Mouse (Mus musculus): ENCODE results near the gene Rpl10a. TPM values are rescaled to one million over a fixed set of nuclear protein-coding genes. Genes with fewer than 3 reads are reported as not detected.
A peak's percentile ranks its signal among the peaks of the same experiment; 100 is the strongest.

Gene Rpl10a
- total and polyA plus RNA-seq, 3 experiments = 2,044 to 2,803 TPM; not detected in 1

GRCm38 (mm10) chr17:28371941-28372340, 43.7 kb downstream of the Rpl10a start:
- H3K27ac ChIP-seq (ENCODE audit: control insufficient read depth, low read depth, low read length) = no peak overlapping the region
- no peak overlapping the region for H3K4me3 ChIP-seq (ENCODE audit: control insufficient read depth in 1 of 2, insufficient read depth in 1 of 2, low read depth in 2 of 2, low read length in 2 of 2)
- TF ChIP-seq ETS1 (IDR thresholded peaks at IDR 0.05; ENCODE audit: low read depth, low read length) = no peak
- no peak for TF ChIP-seq HCFC1 (IDR thresholded peaks at IDR 0.05; ENCODE audit: low read depth, low read length)
- TF ChIP-seq MYB (IDR thresholded peaks at IDR 0.05; ENCODE audit: low read depth, low read length) = no peak
- TF ChIP-seq JUND (IDR thresholded peaks at IDR 0.05; ENCODE audit: low read depth, low read length) = no peak
- no peak for TF ChIP-seq ZMIZ1 (IDR thresholded peaks at IDR 0.05; ENCODE audit: low read depth, low read length)
- TF ChIP-seq USF2 (IDR thresholded peaks at IDR 0.05; ENCODE audit: borderline replicate concordance in 1 of 2, insufficient read depth in 1 of 2, low read depth in 1 of 2, low read length in 2 of 2) = no peak
- TF ChIP-seq RAD21 (IDR thresholded peaks at IDR 0.05; ENCODE audit: low read depth, low read length) = no peak
- no peak for TF ChIP-seq ZNF384 (IDR thresholded peaks at IDR 0.05; ENCODE audit: low read depth, low read length)
- no peak for TF ChIP-seq ELF1 (IDR thresholded peaks at IDR 0.05; ENCODE audit: low read depth, low read length)
- no peak for TF ChIP-seq BHLHE40 (IDR thresholded peaks at IDR 0.05; ENCODE audit: borderline replicate concordance, low read depth, low read length)
- TF ChIP-seq TBP (IDR thresholded peaks at IDR 0.05; ENCODE audit: low read depth, low read length) = no peak
- no peak for TF ChIP-seq MAFK (IDR thresholded peaks at IDR 0.05; ENCODE audit: borderline replicate concordance, low read depth, low read length)
- no peak for TF ChIP-seq TCF12 (IDR thresholded peaks at IDR 0.05; ENCODE audit: low read depth, low read length)
- no peak for TF ChIP-seq MYC (IDR thresholded peaks at IDR 0.05; ENCODE audit: low read depth, low read length)
- no peak for TF ChIP-seq E2F4 (IDR thresholded peaks at IDR 0.05; ENCODE audit: borderline replicate concordance, low read depth, low read length)
- no peak for TF ChIP-seq POLR2AphosphoS2 (IDR thresholded peaks at IDR 0.05; ENCODE audit: low read length)
- TF ChIP-seq MAX (IDR thresholded peaks at IDR 0.05; ENCODE audit: low read length) = no peak
- peaks cover 0 to 28% of the 10 kb centered on the region in 2 experiments; a peak in 3 of 4 replicates for H3K4me1 ChIP-seq (ENCODE audit: control insufficient read depth in 1 of 2, insufficient read depth in 2 of 2, low read length in 2 of 2)
- DNase-seq (ENCODE audit: low read depth, low spot score) = no peak
- no peaks in the 10 kb centered on the region for H3K79me2 ChIP-seq (ENCODE audit: control insufficient read depth, insufficient read depth, low read length, poor library complexity)
- no peaks in the 10 kb centered on the region for H3K27me3 ChIP-seq (ENCODE audit: control insufficient read depth in 1 of 2, insufficient read depth in 2 of 2, low read length in 2 of 2)
- H3K9ac ChIP-seq (ENCODE audit: control insufficient read depth, low read depth, low read length, poor library complexity, severe bottlenecking) = no peak overlapping the region
- no peaks in the 10 kb centered on the region for H3K9me3 ChIP-seq (replicated peaks; ENCODE audit: insufficient read depth, low read length)
- peaks cover 0 to 11% of the 10 kb centered on the region in 2 experiments; a peak in 2 of 4 replicates for H3K36me3 ChIP-seq (ENCODE audit: control insufficient read depth in 1 of 2, insufficient read depth in 2 of 2, low read length in 2 of 2)

- no peaks in the 10 kb centered on the region for H3K9me3 ChIP-seq (replicated peaks; ENCODE audit: insufficient read depth, low read length)
- peak; percentile 89 for DNase-seq (ENCODE audit: low read depth, low spot score)
- peak overlapping the region; percentile 26 to 38 for H3K4me3 ChIP-seq (ENCODE audit: control insufficient read depth in 1 of 2, insufficient read depth in 1 of 2, low read depth in 2 of 2, low read length in 2 of 2)
- H3K79me2 ChIP-seq (ENCODE audit: control insufficient read depth, insufficient read depth, low read length, poor library complexity) = no peaks in the 10 kb centered on the region
- peaks cover 0 to 11% of the 10 kb centered on the region in 2 experiments; a peak in 2 of 4 replicates for H3K36me3 ChIP-seq (ENCODE audit: control insufficient read depth in 1 of 2, insufficient read depth in 2 of 2, low read length in 2 of 2)
- TF ChIP-seq ZKSCAN1 (IDR thresholded peaks at IDR 0.05; ENCODE audit: low read depth, low read length) = no peak
- TF ChIP-seq SMC3 (IDR thresholded peaks at IDR 0.05; ENCODE audit: low read depth, low read length) = peak; percentile 87
- TF ChIP-seq TCF12 (IDR thresholded peaks at IDR 0.05; ENCODE audit: low read depth, low read length) = 0 out of 2 replicates have a peak, but pooled peaks have one; percentile 14
- 0 out of 2 replicates have a peak, but pooled peaks have one; percentile 21 for TF ChIP-seq MAX (IDR thresholded peaks at IDR 0.05; ENCODE audit: low read length)
- peak; percentile 84; the same call in 1 of the 2 replicates for TF ChIP-seq MAZ (IDR thresholded peaks at IDR 0.05; ENCODE audit: low read depth, low read length)
- TF ChIP-seq CTCF (IDR thresholded peaks at IDR 0.05 in 2 of 3, conservative IDR thresholded peaks at IDR 0.05 in 1 of 3; ENCODE audit: control insufficient read depth in 1 of 3, insufficient read depth in 1 of 3, low read depth in 2 of 3, low read length in 3 of 3, poor library complexity in 1 of 3, severe bottlenecking in 1 of 3) = peak; percentile 93 to 97 (median 95)
- TF ChIP-seq ZC3H11A (IDR thresholded peaks at IDR 0.05; ENCODE audit: low read depth, low read length) = peak; percentile 73
- TF ChIP-seq NRF1 (IDR thresholded peaks at IDR 0.05; ENCODE audit: insufficient read depth, low read depth, low read length, poor library complexity, severe bottlenecking) = no peak
- TF ChIP-seq SIN3A (IDR thresholded peaks at IDR 0.05; ENCODE audit: low read length) = peak; percentile 50; the same call in 1 of the 2 replicates
- TF ChIP-seq RAD21 (IDR thresholded peaks at IDR 0.05; ENCODE audit: low read depth, low read length) = peak; percentile 83
- TF ChIP-seq MYC (IDR thresholded peaks at IDR 0.05; ENCODE audit: low read depth, low read length) = no peak
- H3K27ac ChIP-seq (ENCODE audit: control insufficient read depth, low read depth, low read length) = peak overlapping the region; percentile 5; the same call in 1 of the 2 replicates
- no peaks in the 10 kb centered on the region for H3K27me3 ChIP-seq (ENCODE audit: control insufficient read depth in 1 of 2, insufficient read depth in 2 of 2, low read length in 2 of 2)
- peak overlapping the region; percentile 31 for H3K9ac ChIP-seq (ENCODE audit: control insufficient read depth, low read depth, low read length, poor library complexity, severe bottlenecking)
- peaks cover 0 to 24% of the 10 kb centered on the region in 2 experiments; a peak in 3 of 4 replicates for H3K4me1 ChIP-seq (ENCODE audit: control insufficient read depth in 1 of 2, insufficient read depth in 2 of 2, low read length in 2 of 2)
Observed at GRCm38 (mm10) chr17:28373821-28374220, 45.5 kb downstream of the Rpl10a start.
